Comparison of ENCODE assay signal across 9 mouse cellular contexts in the genomic region with DNA sequence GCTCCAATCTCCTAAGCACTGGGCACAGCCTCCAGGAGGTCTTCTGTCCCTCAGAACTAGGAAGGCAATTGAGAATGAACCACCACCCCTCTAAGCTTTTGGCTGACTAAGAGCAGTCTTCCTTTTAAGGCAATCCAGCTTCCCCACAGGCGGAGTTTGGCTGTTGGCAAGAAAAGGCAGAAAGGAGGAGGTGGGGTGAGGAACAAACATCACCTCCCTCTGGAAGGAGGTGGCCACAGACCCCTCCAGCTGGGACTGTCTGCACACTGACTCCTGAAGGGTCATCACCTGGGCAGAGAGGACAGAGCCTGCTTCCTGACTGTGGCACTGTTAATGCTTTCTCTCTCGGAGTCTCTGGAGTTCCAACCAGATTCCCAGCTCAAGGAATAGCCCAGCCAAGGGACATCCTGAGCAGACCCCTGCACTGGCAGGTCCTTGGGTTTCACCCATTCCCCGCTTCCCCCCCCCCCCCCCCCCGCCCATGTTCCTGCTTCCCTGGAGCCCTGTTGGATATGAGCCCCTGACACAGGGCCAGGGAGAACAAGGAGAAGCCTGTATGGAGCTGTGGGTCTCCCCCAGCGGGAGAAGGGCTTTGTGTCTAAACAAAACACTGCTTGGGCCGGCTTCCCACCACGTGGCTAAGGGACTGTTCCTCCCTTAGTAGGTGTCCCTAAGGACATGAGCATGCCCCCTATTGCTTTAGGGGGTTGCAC. TPM values are rescaled to one million over a fixed set of nuclear protein-coding genes. Genes with fewer than 3 reads are reported as not detected.
A peak's percentile ranks its signal among the peaks of the same experiment; 100 is the strongest.
DNase-seq lines count a peak whose midpoint lies in the region; ATAC-seq and TF ChIP-seq lines count a peak whose summit lies in the region.
"Had no signal": no experiment of that assay in that cellular context is flagged by ENCODE, and none has a peak within 500 bp of the region (broad histone marks: within the 10 kb centered on the region; RNA-seq: fewer than 3 reads in every experiment).

No protein-coding gene starts in this region.

- no peaks in the 10 kb centered on the region; the same call in 1 of the 2 replicates for H3K27me3 ChIP-seq in embryonic facial prominence, embryonic 10.5 days (replicated peaks; ENCODE audit: low read depth, poor library complexity, severe bottlenecking)
- H3K27me3 ChIP-seq in heart, postnatal 0 days (ENCODE audit: control insufficient read depth, insufficient read depth, low read length): no peaks in the 10 kb centered on the region
- H3K27me3 ChIP-seq: liver, embryonic 15.5 days had no signal

- TF ChIP-seq EP300 in heart, postnatal 0 days (IDR thresholded peaks at IDR 0.05; ENCODE audit: low read depth): no peak

- 27% methylated on average over 6 of the region's 7 CpGs for WGBS in embryonic facial prominence, embryonic 10.5 days
- WGBS in heart, postnatal 0 days: 16% methylated on average over 5 of the region's 7 CpGs

- peak overlapping the region; percentile 86 for H3K27ac ChIP-seq in embryonic facial prominence, embryonic 10.5 days (replicated peaks)
- peak overlapping the region; percentile 78 for H3K27ac ChIP-seq in heart, postnatal 0 days (ENCODE audit: low read depth)
- H3K27ac ChIP-seq: liver, embryonic 15.5 days had no signal

- H3K9ac ChIP-seq in heart, postnatal 0 days (replicated peaks; ENCODE audit: low read depth, low read length): peak overlapping the region; percentile 18; the same call in 1 of the 2 replicates
- H3K9ac ChIP-seq: liver, embryonic 15.5 days had no signal

- TF ChIP-seq CTCF in heart, postnatal 0 days (IDR thresholded peaks at IDR 0.05; ENCODE audit: low read depth): no peak

- peak; percentile 24 for DNase-seq in cerebellum, adult 11 months
- DNase-seq in cerebellum, adult 8-10 months: no peak
- DNase-seq in embryonic facial prominence, embryonic 10.5 days (ENCODE audit: low spot score): peak; percentile 28
- DNase-seq in heart, postnatal 0 days (ENCODE audit: low spot score): no peak
- peak; percentile 87 for DNase-seq in layer of hippocampus, adult 9-11 months
- DNase-seq in lung, postnatal 4 days: peak; percentile 72 to 77
- no peak for DNase-seq in c-Kit-positive CD71-positive TER-119-positive erythroid progenitor cells, embryonic 14.5 days (ENCODE audit: low spot score)
- no peak for DNase-seq in spleen, postnatal 36 days (ENCODE audit: low spot score in 2 of 2)

- peak; percentile 10 for ATAC-seq in heart, postnatal 0 days (ENCODE audit: insufficient read depth, low read depth)

- peak overlapping the region; percentile 28 for H3K4me2 ChIP-seq in heart, postnatal 0 days (ENCODE audit: low read depth, low read length)
- H3K4me2 ChIP-seq: liver, embryonic 15.5 days had no signal

- no peak overlapping the region for H3K4me3 ChIP-seq in embryonic facial prominence, embryonic 10.5 days
- H3K4me3 ChIP-seq in heart, postnatal 0 days (ENCODE audit: low read depth, low read length): no peak overlapping the region
- H3K4me3 ChIP-seq: liver, embryonic 15.5 days had no signal

- no peaks in the 10 kb centered on the region for H3K9me3 ChIP-seq in embryonic facial prominence, embryonic 10.5 days
- H3K9me3 ChIP-seq in heart, postnatal 0 days (replicated peaks; ENCODE audit: control insufficient read depth, low read length): no peaks in the 10 kb centered on the region
- H3K9me3 ChIP-seq: liver, embryonic 15.5 days had no signal

- 0 out of 2 replicates have a peak, but pooled peaks cover under 1% of the 10 kb centered on the region for H3K36me3 ChIP-seq in embryonic facial prominence, embryonic 10.5 days (replicated peaks)
- peaks cover 8% of the 10 kb centered on the region for H3K36me3 ChIP-seq in heart, postnatal 0 days (replicated peaks; ENCODE audit: control insufficient read depth, insufficient read depth, low read length)
- H3K36me3 ChIP-seq: liver, embryonic 15.5 days had no signal

- H3K4me1 ChIP-seq in embryonic facial prominence, embryonic 10.5 days: peaks cover 76% of the 10 kb centered on the region
- H3K4me1 ChIP-seq in heart, postnatal 0 days (ENCODE audit: control insufficient read depth, insufficient read depth): peaks cover 76% of the 10 kb centered on the region

RNA-seq across cellular contexts. Expression of a gene that starts 14.5 kb away (rescaled TPM):
- 47.4 and 51.9 TPM in 2 replicates for polyA plus RNA-seq in embryonic facial prominence, embryonic 10.5 days (2016; fragmentation: Nextera tagmentation; extraction: Ambion mirVana)
- 529 and 840 TPM in 2 replicates for total RNA-seq in heart, postnatal 0 days (2014; rRNA removed; ENCODE audit: low replicate concordance)
- polyA plus RNA-seq in heart, postnatal 0 days (2015; fragmentation: Nextera tagmentation; extraction: Ambion mirVana): 128 and 145 TPM in 2 replicates

RNA-seq across cellular contexts. Expression of a gene that starts 31.5 kb away (rescaled TPM):
- 29.0 and 32.2 TPM in 2 replicates for polyA plus RNA-seq in embryonic facial prominence, embryonic 10.5 days (2016; fragmentation: Nextera tagmentation; extraction: Ambion mirVana)
- total RNA-seq in heart, postnatal 0 days (2014; rRNA removed; ENCODE audit: low replicate concordance): 87.5 and 130 TPM in 2 replicates
- 65.5 and 67.2 TPM in 2 replicates for polyA plus RNA-seq in heart, postnatal 0 days (2015; fragmentation: Nextera tagmentation; extraction: Ambion mirVana)

RNA-seq across cellular contexts. Expression of a gene that starts 44.9 kb away (rescaled TPM):
- polyA plus RNA-seq in embryonic facial prominence, embryonic 10.5 days (2016; fragmentation: Nextera tagmentation; extraction: Ambion mirVana): 5.5 and 7.9 TPM in 2 replicates
- total RNA-seq in heart, postnatal 0 days (2014; rRNA removed; ENCODE audit: low replicate concordance): 4,186 and 4,592 TPM in 2 replicates
- 4,392 and 4,399 TPM in 2 replicates for polyA plus RNA-seq in heart, postnatal 0 days (2015; fragmentation: Nextera tagmentation; extraction: Ambion mirVana)

Comparison
In these comparisons a context has a peak if more than half of its experiments do, and no peak if none do; other contexts are left out.
1. DNase-seq: peak in cerebellum, adult 11 months (single experiment), embryonic facial prominence, embryonic 10.5 days (single experiment), layer of hippocampus, adult 9-11 months (single experiment) and lung, postnatal 4 days (2 of 2); none in cerebellum, adult 8-10 months (single experiment), heart, postnatal 0 days (single experiment), c-Kit-positive CD71-positive TER-119-positive erythroid progenitor cells, embryonic 14.5 days (single experiment) and spleen, postnatal 36 days (0 of 2).
2. RNA of a gene that starts 44.9 kb away (polyA plus RNA-seq): 4,392 to 4,399 TPM in heart, postnatal 0 days; 5.5 to 7.9 TPM in embryonic facial prominence, embryonic 10.5 days; every median in the first group is over 100 times any median in the second.